Mouse (Mus musculus) small intestine, adult 2 months (tissue): Measurements from ENCODE around the gene Smyd3.

Experiments used
- CTCF ChIP-seq: fragments of 200-500 bp; IDR thresholded peaks from 2 replicates; pipeline ENCODE4 v1.5.1; 2012; ENCODE audit warnings: low read depth, mild to moderate bottlenecking, control low read depth, inconsistent platforms, low read length, moderate library complexity, mixed read lengths; ENCODE audit not compliant: insufficient replicate concordance, insufficient read length; ENCODE audit errors: extremely low read depth
- POLR2A ChIP-seq: fragments of 200-500 bp; IDR thresholded peaks from 2 replicates; pipeline ENCODE4 v1.6.1; 2012; ENCODE audit warnings: low read depth, mild to moderate bottlenecking, control low read depth, inconsistent platforms, low read length, moderate library complexity

DNA sequence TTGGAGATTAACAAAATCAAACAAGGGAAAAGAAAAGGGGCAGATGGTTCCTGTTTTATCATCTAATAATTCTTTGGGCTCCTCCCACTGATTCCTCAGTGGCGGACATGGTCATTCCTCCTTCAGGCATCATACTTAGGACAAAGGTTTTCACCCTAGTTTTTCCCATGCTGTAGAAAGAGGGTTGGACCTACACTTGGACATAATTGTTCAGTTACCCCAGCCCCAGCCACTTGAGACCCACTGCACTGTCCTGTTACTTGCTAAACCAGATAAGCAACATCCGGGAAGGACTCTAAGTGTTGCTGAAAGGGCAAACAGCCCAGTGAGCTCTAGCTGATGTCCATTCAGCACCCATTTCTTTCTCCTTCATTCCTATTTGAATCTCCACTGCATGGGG, 327.0 kb downstream of the Smyd3 start:
- no peak for TF ChIP-seq POLR2A
- no peak for TF ChIP-seq CTCF
